Mouse (Mus musculus) forebrain, embryonic 14.5 days (tissue): ENCODE measurements around the gene Fam214b. TPM values are rescaled to one million over a fixed set of nuclear protein-coding genes. Genes with fewer than 3 reads are reported as not detected.

Source experiments
- ATAC-seq: fragments of 200-750 bp; cut with Nextera tagmentation; 2 replicates; pipeline ENCODE4 v1.8.0; 2017; ENCODE audit warnings: mild to moderate bottlenecking, moderate library complexity
- DNase-seq: peaks from one replicate; pipeline ENCODE4 v3.0.0-alpha.2; 2015; ENCODE audit warnings: low spot score
- H3K27ac ChIP-seq: fragments of 300-500 bp; sonication (generic); 2 replicates; pipeline ENCODE4 v1.5.1; 2014; ENCODE audit warnings: low read depth, mild to moderate bottlenecking, control low read depth, low read length, moderate library complexity
- H3K27me3 ChIP-seq: fragments of 300-500 bp; sonication (generic); replicated peaks from 2 replicates; pipeline ENCODE4 v1.6.1; 2014; ENCODE audit warnings: low read length, control low read depth, mixed read lengths; ENCODE audit not compliant: control insufficient read depth, insufficient read depth
- H3K36me3 ChIP-seq: fragments of 300-500 bp; sonication (generic); 2 replicates; pipeline ENCODE4 v1.6.1; 2014; ENCODE audit warnings: low read length, control low read depth; ENCODE audit not compliant: control insufficient read depth, insufficient read depth
- H3K4me1 ChIP-seq: fragments of 300-500 bp; sonication (generic); 2 replicates; pipeline ENCODE4 v1.6.1; 2014; ENCODE audit warnings: antibody characterized with exemption, low read length, control low read depth; ENCODE audit not compliant: control insufficient read depth, insufficient read depth
- H3K4me2 ChIP-seq: fragments of 300-500 bp; sonication (generic); 2 replicates; pipeline ENCODE4 v1.6.1; 2014; ENCODE audit warnings: mild to moderate bottlenecking, control low read depth, low read length
- H3K4me3 ChIP-seq: fragments of 300-500 bp; sonication (generic); 2 replicates; pipeline ENCODE4 v1.5.1; 2014; ENCODE audit warnings: low read depth, low read length, control low read depth
- H3K9ac ChIP-seq: fragments of 300-500 bp; sonication (generic); 2 replicates; pipeline ENCODE4 v1.6.1; 2014; ENCODE audit warnings: mild to moderate bottlenecking, low read length, control low read depth, moderate library complexity
- H3K9me3 ChIP-seq: fragments of 300-500 bp; sonication (generic); replicated peaks from 2 replicates; pipeline ENCODE4 v1.6.1; 2016; ENCODE audit warnings: low read length, control low read depth, mixed read lengths; ENCODE audit not compliant: control insufficient read depth
- WGBS: fragments of 180-500 bp; shearing (Covaris S2); extraction: QIAGEN DNeasy Blood & Tissue Kit; methylation state at CpG from one replicate; pipeline ENCODE4 v1.1.7; 2014; 5-methylcytosine and 5-hydroxymethylcytosine counted together
- polyA plus RNA-seq: library from polyadenylated mRNA; unstranded; fragments of >200 nt; fragmentation: Nextera tagmentation; extraction: Ambion mirVana; gene quantifications from 2 replicates; pipeline ENCODE4 v1.2.1, GENCODE M21; 2014

Gene Fam214b
- polyA plus RNA-seq, 1 experiment from 2014 or later, result 19.3 TPM

DNA sequence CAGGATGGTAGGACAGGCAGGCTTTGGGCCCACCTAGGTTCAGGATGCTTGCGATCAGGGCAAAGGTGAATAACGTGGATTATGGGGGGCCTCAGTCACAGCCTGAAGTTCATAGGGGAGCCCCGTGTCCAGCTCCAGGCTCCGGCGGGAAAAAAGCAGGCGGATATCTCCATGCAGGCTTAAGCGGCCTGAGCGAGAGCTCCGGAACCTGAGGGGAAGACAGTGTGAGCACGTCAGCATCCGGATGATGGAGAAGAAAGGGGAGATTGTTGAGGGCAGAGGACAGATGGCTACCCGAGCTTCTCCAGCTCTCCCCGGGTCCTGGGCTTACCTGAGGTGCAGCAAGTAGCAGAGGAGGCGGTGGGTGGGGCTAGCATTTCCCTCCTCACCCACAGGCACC lies 12.5 kb downstream of the Fam214b start:
- ATAC-seq (no peak), DNase-seq (no peak)
- 86% methylated on average over 14 of the region's 14 CpGs for WGBS
- peaks cover 59% of the 10 kb centered on the region for H3K36me3 ChIP-seq
- H3K4me1 ChIP-seq, result peaks cover 9% of the 10 kb centered on the region; the same call in 1 of the 2 replicates
- no peak overlapping the region for H3K4me2 ChIP-seq
- no peak overlapping the region for H3K4me3 ChIP-seq
- no peaks in the 10 kb centered on the region for H3K9me3 ChIP-seq
- 0 out of 2 replicates have a peak overlapping the region, but pooled peaks have one; percentile 24 for H3K27ac ChIP-seq
- no peak overlapping the region for H3K9ac ChIP-seq
- no peaks in the 10 kb centered on the region for H3K27me3 ChIP-seq

DNA sequence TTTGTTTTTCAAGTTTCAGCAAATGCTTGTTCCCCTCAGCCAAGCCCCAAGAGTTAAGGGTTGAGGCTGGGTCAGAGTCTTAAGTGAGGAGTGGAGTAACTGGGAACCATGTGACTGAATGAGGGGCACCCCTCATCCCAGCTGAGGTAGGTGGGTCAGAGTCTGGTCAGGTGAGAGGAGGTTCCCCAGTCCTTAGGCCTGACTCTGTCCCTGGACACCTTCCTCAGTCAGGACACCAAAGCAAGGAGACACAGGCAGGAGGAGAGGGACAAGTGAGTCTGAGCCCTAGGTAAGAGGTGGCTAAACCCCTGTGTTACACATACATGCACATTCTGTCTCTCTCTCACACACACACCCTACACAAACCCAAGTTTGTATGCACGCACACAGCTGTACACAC lies 13.5 kb downstream of the Fam214b start:
- no peaks in the 10 kb centered on the region for H3K27me3 ChIP-seq
- no peaks in the 10 kb centered on the region for H3K9me3 ChIP-seq
- no peak overlapping the region for H3K4me2 ChIP-seq
- H3K27ac ChIP-seq, result peak overlapping the region; percentile 46; the same call in 1 of the 2 replicates
- no peak overlapping the region for H3K4me3 ChIP-seq
- H3K9ac ChIP-seq, result no peak overlapping the region
- peaks cover 9% of the 10 kb centered on the region; the same call in 1 of the 2 replicates for H3K4me1 ChIP-seq
- 100% methylated on average over 1 of the region's 1 CpGs for WGBS
- no peak for ATAC-seq
- DNase-seq, result no peak
- H3K36me3 ChIP-seq, result peaks cover 69% of the 10 kb centered on the region

GRCm38 (mm10) chr4:43031237-43031995 lies 14.6 kb downstream of the Fam214b start, which contains the start of gene Stoml2:
Stoml2 (minus strand) TSS chr4:43031710.
- Histone ChIP-seq H3K4me1 (peaks cover 9% of the 10 kb centered on the region; the same call in 1 of the 2 replicates), H3K27ac (peak within 1 kb of the TSS; percentile 83), H3K36me3 (peaks cover 73% of the 10 kb centered on the region), H3K9me3 (no peaks in the 10 kb centered on the region), H3K27me3 (no peaks in the 10 kb centered on the region), H3K4me2 (peak within 1 kb of the TSS; percentile 77), H3K9ac (peak within 1 kb of the TSS; percentile 91), H3K4me3 (peak within 1 kb of the TSS; percentile 81)
- ATAC-seq (peak; percentile 98), DNase-seq (peak; percentile 97)
- under 1% methylated on average over 35 of the region's 38 CpGs for WGBS

DNA sequence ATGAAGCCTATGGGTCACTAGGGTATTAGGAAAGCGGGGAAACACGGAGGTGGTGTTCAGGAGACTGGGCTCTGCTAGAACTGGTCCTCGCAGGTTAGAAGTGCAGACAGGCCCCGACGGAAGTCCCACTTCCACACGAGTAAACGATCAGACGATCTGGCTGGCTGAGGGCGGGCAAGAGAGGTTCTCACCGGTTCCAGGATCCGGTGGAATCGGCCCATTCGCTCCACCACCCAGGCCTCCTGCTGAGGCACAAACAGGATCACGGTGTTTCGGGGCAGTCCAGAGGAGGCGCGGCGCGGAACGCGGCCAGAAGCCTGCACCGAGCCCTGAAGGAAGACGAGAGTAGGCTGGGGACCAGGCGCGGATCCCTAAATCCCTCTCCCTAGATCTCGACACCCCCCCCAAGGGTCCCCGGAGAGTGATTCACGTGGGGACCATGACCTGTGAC lies 15.2 kb downstream of the Fam214b start:
- WGBS, result 2% methylated on average over 28 of the region's 28 CpGs
- H3K36me3 ChIP-seq, result peaks cover 66% of the 10 kb centered on the region

GRCm38 (mm10) chr4:43030352-43030751 lies 15.7 kb downstream of the Fam214b start:
- Histone ChIP-seq H3K9me3 (no peaks in the 10 kb centered on the region), H3K9ac (peak overlapping the region; percentile 91), H3K4me3 (peak overlapping the region; percentile 81), H3K27me3 (no peaks in the 10 kb centered on the region), H3K4me2 (peak overlapping the region; percentile 77), H3K27ac (0 out of 2 replicates have a peak overlapping the region, but pooled peaks have one; percentile 83), H3K36me3 (peaks cover 62% of the 10 kb centered on the region), H3K4me1 (peaks cover 9% of the 10 kb centered on the region; the same call in 1 of the 2 replicates)
- no peak for DNase-seq
- ATAC-seq, result no peak
- 84% methylated on average over 9 of the region's 9 CpGs for WGBS

More for the DNA sequence above, 15.2 kb downstream of the Fam214b start:
- Histone ChIP-seq H3K27ac (peak overlapping the region; percentile 83), H3K4me3 (peak overlapping the region; percentile 81), H3K4me2 (peak overlapping the region; percentile 77), H3K9me3 (no peaks in the 10 kb centered on the region), H3K27me3 (no peaks in the 10 kb centered on the region), H3K9ac (peak overlapping the region; percentile 91), H3K4me1 (peaks cover 9% of the 10 kb centered on the region; the same call in 1 of the 2 replicates)
- DNase-seq, result no peak
- ATAC-seq, result no peak; the same call in none of the 2 replicates

GRCm38 (mm10) chr4:43029749-43030148 lies 16.3 kb downstream of the Fam214b start:
- Histone ChIP-seq H3K27ac (no peak overlapping the region), H3K9me3 (no peaks in the 10 kb centered on the region), H3K4me3 (no peak overlapping the region), H3K27me3 (no peaks in the 10 kb centered on the region), H3K4me2 (peak overlapping the region; percentile 77; the same call in 1 of the 2 replicates), H3K36me3 (peaks cover 56% of the 10 kb centered on the region), H3K4me1 (peaks cover 13% of the 10 kb centered on the region), H3K9ac (no peak overlapping the region)
- no peak for ATAC-seq
- WGBS, result 93% methylated on average over 9 of the region's 9 CpGs
- DNase-seq, result no peak

GRCm38 (mm10) chr4:43029121-43029520 lies 16.9 kb downstream of the Fam214b start:
- H3K36me3 ChIP-seq, result peaks cover 50% of the 10 kb centered on the region
- 93% methylated on average over 7 of the region's 7 CpGs for WGBS
- H3K4me3 ChIP-seq, result no peak overlapping the region
- peaks cover 18% of the 10 kb centered on the region for H3K4me1 ChIP-seq
- H3K4me2 ChIP-seq, result no peak overlapping the region
- H3K27ac ChIP-seq, result no peak overlapping the region
- no peak overlapping the region for H3K9ac ChIP-seq
- no peak for ATAC-seq
- no peaks in the 10 kb centered on the region for H3K9me3 ChIP-seq
- DNase-seq, result no peak
- no peaks in the 10 kb centered on the region for H3K27me3 ChIP-seq

DNA sequence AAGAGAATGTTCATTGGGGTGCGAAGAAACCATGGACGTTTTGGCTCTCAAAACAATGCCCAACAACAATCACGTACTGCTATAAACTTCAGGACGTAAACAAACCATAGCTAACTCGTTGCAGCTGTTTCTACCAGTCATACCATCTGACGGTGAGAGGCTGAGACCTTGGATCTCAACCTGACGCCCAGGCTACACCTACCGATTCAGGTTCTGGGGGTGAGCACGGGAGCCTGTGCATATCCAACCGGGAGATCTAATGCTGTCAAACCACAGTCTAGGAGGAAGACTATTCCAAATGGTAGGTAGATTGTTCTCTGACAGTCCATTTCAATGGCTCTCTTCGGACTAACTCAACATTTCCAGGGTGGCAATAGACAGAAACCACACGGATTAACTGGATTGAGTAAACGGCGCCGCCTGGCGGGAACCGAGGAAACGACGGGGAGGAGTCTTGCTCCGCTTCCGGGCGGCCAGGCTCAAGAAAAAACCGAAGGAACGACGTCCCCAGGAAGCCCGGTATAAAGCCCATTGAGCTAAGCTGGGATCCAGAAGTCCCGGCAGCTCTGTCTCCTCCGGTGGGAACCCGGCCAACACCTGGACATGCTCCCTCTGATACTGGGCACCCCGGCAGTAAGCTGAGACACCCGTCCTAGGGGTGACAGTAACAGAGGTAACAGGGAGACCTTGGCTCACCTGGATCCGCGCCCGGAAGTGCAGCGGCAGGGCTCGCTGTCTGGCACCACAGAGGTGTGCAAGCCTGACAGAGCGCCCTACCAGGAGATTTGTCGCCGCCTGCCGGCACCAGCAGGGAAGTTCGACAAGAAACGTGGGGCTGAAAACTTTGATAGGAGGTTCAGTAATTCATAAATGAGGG lies 20.7 kb downstream of the Fam214b start, which contains the start of gene Pigo:
Gene Pigo (minus strand): TSS at position 736 of the 877 bp plus-strand sequence.
- peaks cover 12% of the 10 kb centered on the region for H3K4me1 ChIP-seq
- H3K4me2 ChIP-seq, result peak within 1 kb of the TSS; percentile 72
- no peaks in the 10 kb centered on the region for H3K27me3 ChIP-seq
- H3K36me3 ChIP-seq, result peaks cover 67% of the 10 kb centered on the region
- peak within 1 kb of the TSS; percentile 63 for H3K9ac ChIP-seq
- 9% methylated on average over 42 of the region's 42 CpGs for WGBS
- no peaks in the 10 kb centered on the region for H3K9me3 ChIP-seq
- peak within 1 kb of the TSS; percentile 55 for H3K4me3 ChIP-seq
- H3K27ac ChIP-seq, result peak within 1 kb of the TSS; percentile 87
- peak; percentile 96 for DNase-seq
- ATAC-seq, result peak; percentile 96
